Mouse (Mus musculus): ENCODE data around the gene Nmd3.

- no peak for TF ChIP-seq CTCF (IDR thresholded peaks at IDR 0.05; ENCODE audit: low read depth)
- TF ChIP-seq EP300 (optimal IDR thresholded peaks at IDR 0.05) = no peak
These were observed 12.5 kb upstream of the Nmd3 start for GRCm38 (mm10) chr3:69709043-69709929.
